Mouse (Mus musculus) monocyte, adult 5-6 weeks (primary cell): ENCODE data around the gene Dcaf5. TPM values are rescaled to one million over a fixed set of nuclear protein-coding genes. Genes with fewer than 3 reads are reported as not detected.

ENCODE experiments used
- ATAC-seq: fragments of 153-309, 156-312 bp; replicated peaks from 2 replicates; pipeline ENCODE4 v1.8.0; 2017; ENCODE audit warnings: mild to moderate bottlenecking; ENCODE audit not compliant: low TSS enrichment, insufficient number of reproducible peaks, severe bottlenecking, poor library complexity, low FRiP score
- total RNA-seq: library from RNA; stranded (forward); fragments of 200-1000, 200-491, 200-594 nt; gene quantifications from 3 replicates; pipeline ENCODE4 v1.2.3, GENCODE M21; 2017

Gene Dcaf5
- total RNA-seq, 1 experiment from 2014 or later: 33.3 TPM

GRCm38 (mm10) chr12:80367227-80367626 lies 69.2 kb downstream of the Dcaf5 start:
- no peak for ATAC-seq

- no peak for ATAC-seq
These were observed 70.4 kb downstream of the Dcaf5 start for GRCm38 (mm10) chr12:80366004-80366480.

GRCm38 (mm10) chr12:80365345-80365744 lies 71.1 kb downstream of the Dcaf5 start:
- no peak for ATAC-seq

- ATAC-seq: peak; percentile 84
These were observed 74.7 kb downstream of the Dcaf5 start for GRCm38 (mm10) chr12:80361655-80362054.

- no peak for ATAC-seq
These were observed 76.1 kb downstream of the Dcaf5 start for GRCm38 (mm10) chr12:80360321-80360720.

GRCm38 (mm10) chr12:80344777-80345231 lies 91.6 kb downstream of the Dcaf5 start:
- no peak for ATAC-seq

- ATAC-seq: no peak
These were observed 95.5 kb downstream of the Dcaf5 start for GRCm38 (mm10) chr12:80340936-80341335.

- ATAC-seq: no peak
These were observed 102.2 kb downstream of the Dcaf5 start for GRCm38 (mm10) chr12:80334162-80334561.

GRCm38 (mm10) chr12:80331634-80332033 lies 104.8 kb downstream of the Dcaf5 start:
- peak; percentile 25; the same call in 1 of the 2 replicates for ATAC-seq

GRCm38 (mm10) chr12:80330819-80331218 lies 105.6 kb downstream of the Dcaf5 start:
- ATAC-seq: no peak

- ATAC-seq: no peak
These were observed 106.8 kb downstream of the Dcaf5 start for GRCm38 (mm10) chr12:80329641-80330040.

GRCm38 (mm10) chr12:80326047-80326446 lies 110.4 kb downstream of the Dcaf5 start:
- ATAC-seq: 0 out of 2 replicates have a peak, but pooled peaks have one; percentile 48

GRCm38 (mm10) chr12:80324785-80325131 lies 111.6 kb downstream of the Dcaf5 start:
- ATAC-seq: no peak

GRCm38 (mm10) chr12:80324051-80324784 lies 112.2 kb downstream of the Dcaf5 start:
- ATAC-seq: no peak

GRCm38 (mm10) chr12:80323371-80324050 lies 112.9 kb downstream of the Dcaf5 start:
- ATAC-seq: no peak

- no peak for ATAC-seq
These were observed 113.9 kb downstream of the Dcaf5 start for GRCm38 (mm10) chr12:80322494-80322893.

- ATAC-seq: no peak
These were observed 117.3 kb downstream of the Dcaf5 start for GRCm38 (mm10) chr12:80319062-80319461.

GRCm38 (mm10) chr12:80315321-80315720 lies 121.1 kb downstream of the Dcaf5 start:
- ATAC-seq: no peak

- no peak for ATAC-seq
These were observed 124.3 kb downstream of the Dcaf5 start for GRCm38 (mm10) chr12:80311959-80312669.
